Mouse (Mus musculus): ENCODE measurements around the gene Prkag2. TPM values are rescaled to one million over a fixed set of nuclear protein-coding genes. Genes with fewer than 3 reads are reported as not detected.
A peak's percentile ranks its signal among the peaks of the same experiment; 100 is the strongest.

Gene Prkag2
- polyA plus RNA-seq (2015; fragmentation: Nextera tagmentation; extraction: Ambion mirVana), result 53.0 and 54.1 TPM in 2 replicates

GRCm38 (mm10) chr5:25100516-25101125, at the start of gene Prkag2:
Prkag2 (minus strand) TSS chr5:25100642.
- WGBS, result under 1% methylated on average over 48 of the region's 50 CpGs
- ATAC-seq, result peak; percentile 80
- Histone ChIP-seq H3K4me1 (ENCODE audit: control insufficient read depth, insufficient read depth, low read length) (peaks cover 18% of the 10 kb centered on the region), H3K36me3 (ENCODE audit: control insufficient read depth, insufficient read depth, low read length) (no peaks in the 10 kb centered on the region), H3K27ac (ENCODE audit: low read length) (peak within 1 kb of the TSS; percentile 88), H3K9me3 (ENCODE audit: control insufficient read depth, low read length) (no peaks in the 10 kb centered on the region), H3K4me3 (ENCODE audit: low read length) (peak within 1 kb of the TSS; percentile 72), H3K4me2 (ENCODE audit: low read depth, low read length) (peak within 1 kb of the TSS; percentile 98), H3K27me3 (replicated peaks; ENCODE audit: control insufficient read depth, insufficient read depth, low read length) (peaks cover 3% of the 10 kb centered on the region; the same call in 1 of the 2 replicates), H3K9ac (ENCODE audit: low read depth, low read length) (peak within 1 kb of the TSS; percentile 83)

GRCm38 (mm10) chr5:25149331-25149965, 49.0 kb upstream of the Prkag2 start:
- ATAC-seq, result no peak

DNA sequence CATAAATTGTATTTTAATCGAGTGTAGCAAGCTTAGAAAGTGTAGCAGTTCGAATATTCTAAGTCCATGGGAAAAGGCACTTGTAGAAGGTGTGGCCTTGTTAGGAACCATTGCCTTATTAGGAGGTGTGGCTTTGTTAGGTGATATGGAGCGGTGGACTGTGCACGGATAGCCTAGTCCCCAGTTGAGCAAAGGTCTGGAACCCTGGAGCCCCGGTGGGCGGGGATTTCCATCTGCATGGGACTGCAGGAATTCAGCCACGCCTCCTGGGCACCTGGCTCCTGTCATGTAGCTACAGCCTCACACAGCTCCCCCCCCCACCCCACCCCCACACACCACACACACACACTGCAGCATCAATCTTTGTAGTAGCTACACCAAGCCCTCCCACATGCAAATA, 46.3 kb upstream of the Prkag2 start:
- no peak overlapping the region for H3K27ac ChIP-seq (ENCODE audit: low read length)
- no peak overlapping the region for H3K4me2 ChIP-seq (ENCODE audit: low read depth, low read length)
- no peak overlapping the region for H3K4me3 ChIP-seq (ENCODE audit: low read length)
- peak; percentile 87 for ATAC-seq
- H3K9me3 ChIP-seq (ENCODE audit: control insufficient read depth, low read length), result peaks cover 3% of the 10 kb centered on the region; the same call in 1 of the 2 replicates
- H3K27me3 ChIP-seq (replicated peaks; ENCODE audit: control insufficient read depth, insufficient read depth, low read length), result no peaks in the 10 kb centered on the region
- no peaks in the 10 kb centered on the region for H3K36me3 ChIP-seq (ENCODE audit: control insufficient read depth, insufficient read depth, low read length)
- H3K4me1 ChIP-seq (ENCODE audit: control insufficient read depth, insufficient read depth, low read length), result no peaks in the 10 kb centered on the region
- no peak overlapping the region for H3K9ac ChIP-seq (ENCODE audit: low read depth, low read length)
- WGBS, result 69% methylated on average over 7 of the region's 7 CpGs

More at GRCm38 (mm10) chr5:25149331-25149965, 49.0 kb upstream of the Prkag2 start:
- Histone ChIP-seq H3K4me1 (ENCODE audit: control insufficient read depth, insufficient read depth, low read length) (no peaks in the 10 kb centered on the region), H3K4me3 (ENCODE audit: low read length) (no peak overlapping the region), H3K27me3 (replicated peaks; ENCODE audit: control insufficient read depth, insufficient read depth, low read length) (no peaks in the 10 kb centered on the region), H3K36me3 (ENCODE audit: control insufficient read depth, insufficient read depth, low read length) (no peaks in the 10 kb centered on the region), H3K27ac (ENCODE audit: low read length) (no peak overlapping the region), H3K4me2 (ENCODE audit: low read depth, low read length) (no peak overlapping the region), H3K9me3 (ENCODE audit: control insufficient read depth, low read length) (peaks cover 3% of the 10 kb centered on the region; the same call in 1 of the 2 replicates), H3K9ac (ENCODE audit: low read depth, low read length) (no peak overlapping the region)
- WGBS, result 65% methylated on average over 2 of the region's 2 CpGs

DNA sequence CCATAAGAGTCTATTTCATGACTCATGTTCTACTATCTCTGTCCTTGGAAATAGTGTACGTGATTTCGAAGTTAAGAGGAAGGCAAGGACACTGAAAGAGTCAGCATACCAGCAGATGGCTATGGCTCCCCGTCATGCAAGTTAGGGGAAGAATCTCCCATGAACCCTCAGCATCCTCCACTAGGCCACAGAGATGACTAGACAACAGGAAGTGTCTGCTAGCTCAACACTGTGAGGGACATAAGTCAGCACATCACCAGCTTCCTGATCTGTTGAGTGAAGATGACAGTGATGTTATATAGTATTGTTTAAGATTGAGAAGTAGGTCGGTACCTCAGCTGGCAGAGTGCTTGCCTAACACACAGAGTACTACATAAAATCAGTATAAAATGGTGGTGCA, 27.4 kb upstream of the Prkag2 start:
- H3K36me3 ChIP-seq (ENCODE audit: control insufficient read depth, insufficient read depth, low read length), result no peaks in the 10 kb centered on the region
- no peaks in the 10 kb centered on the region for H3K27me3 ChIP-seq (replicated peaks; ENCODE audit: control insufficient read depth, insufficient read depth, low read length)
- no peaks in the 10 kb centered on the region for H3K4me1 ChIP-seq (ENCODE audit: control insufficient read depth, insufficient read depth, low read length)
- 87% methylated on average over 4 of the region's 4 CpGs for whole genome bisulfite sequencing
- no peaks in the 10 kb centered on the region for H3K9me3 ChIP-seq (ENCODE audit: control insufficient read depth, low read length)
- no peak overlapping the region for H3K27ac ChIP-seq (ENCODE audit: low read length)
- H3K4me2 ChIP-seq (ENCODE audit: low read depth, low read length), result no peak overlapping the region
- ATAC-seq, result no peak
- no peak overlapping the region for H3K4me3 ChIP-seq (ENCODE audit: low read length)
- H3K9ac ChIP-seq (ENCODE audit: low read depth, low read length), result no peak overlapping the region

- WGBS, result 77% methylated on average over 3 of the region's 3 CpGs
- Histone ChIP-seq H3K9me3 (ENCODE audit: control insufficient read depth, low read length) (no peaks in the 10 kb centered on the region), H3K4me2 (ENCODE audit: low read depth, low read length) (no peak overlapping the region), H3K4me1 (ENCODE audit: control insufficient read depth, insufficient read depth, low read length) (no peaks in the 10 kb centered on the region), H3K27me3 (replicated peaks; ENCODE audit: control insufficient read depth, insufficient read depth, low read length) (no peaks in the 10 kb centered on the region), H3K4me3 (ENCODE audit: low read length) (no peak overlapping the region), H3K9ac (ENCODE audit: low read depth, low read length) (no peak overlapping the region), H3K27ac (ENCODE audit: low read length) (no peak overlapping the region), H3K36me3 (ENCODE audit: control insufficient read depth, insufficient read depth, low read length) (no peaks in the 10 kb centered on the region)
- ATAC-seq, result no peak
These were observed 25.6 kb upstream of the Prkag2 start for GRCm38 (mm10) chr5:25125884-25126560.

DNA sequence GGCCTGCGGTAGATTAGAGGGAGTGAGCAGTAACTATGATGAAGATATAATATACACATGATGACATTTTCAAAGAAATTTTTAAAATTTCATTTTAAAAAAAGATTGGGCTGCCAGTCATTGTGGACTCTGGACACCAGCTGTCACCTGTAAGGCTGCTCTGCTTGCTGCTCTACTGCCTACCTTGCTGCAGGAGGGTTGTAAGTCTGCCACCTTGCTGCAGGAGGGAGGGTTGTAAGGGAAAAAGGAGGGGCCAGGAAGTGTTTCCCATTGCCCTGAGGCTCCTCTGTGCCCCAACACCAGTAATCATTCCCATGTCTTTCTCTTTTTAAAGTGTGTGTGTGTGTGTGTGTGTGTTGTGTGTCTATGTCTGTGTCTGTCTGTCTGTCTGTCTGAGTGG, 22.1 kb upstream of the Prkag2 start:
- peak; percentile 73 for ATAC-seq
- 91% methylated on average over 1 of the region's 1 CpGs for WGBS
- no peak overlapping the region for H3K9ac ChIP-seq (ENCODE audit: low read depth, low read length)
- no peak overlapping the region for H3K27ac ChIP-seq (ENCODE audit: low read length)
- H3K27me3 ChIP-seq (replicated peaks; ENCODE audit: control insufficient read depth, insufficient read depth, low read length), result no peaks in the 10 kb centered on the region
- no peaks in the 10 kb centered on the region for H3K36me3 ChIP-seq (ENCODE audit: control insufficient read depth, insufficient read depth, low read length)
- no peak overlapping the region for H3K4me3 ChIP-seq (ENCODE audit: low read length)
- no peaks in the 10 kb centered on the region for H3K4me1 ChIP-seq (ENCODE audit: control insufficient read depth, insufficient read depth, low read length)
- H3K9me3 ChIP-seq (ENCODE audit: control insufficient read depth, low read length), result no peaks in the 10 kb centered on the region
- H3K4me2 ChIP-seq (ENCODE audit: low read depth, low read length), result no peak overlapping the region

GRCm38 (mm10) chr5:25119148-25119547, 18.7 kb upstream of the Prkag2 start:
- WGBS, result 84% methylated on average over 5 of the region's 5 CpGs
- no peaks in the 10 kb centered on the region for H3K36me3 ChIP-seq (ENCODE audit: control insufficient read depth, insufficient read depth, low read length)
- ATAC-seq, result no peak
- no peak overlapping the region for H3K9ac ChIP-seq (ENCODE audit: low read depth, low read length)
- no peak overlapping the region for H3K4me3 ChIP-seq (ENCODE audit: low read length)
- H3K27me3 ChIP-seq (replicated peaks; ENCODE audit: control insufficient read depth, insufficient read depth, low read length), result no peaks in the 10 kb centered on the region
- H3K4me1 ChIP-seq (ENCODE audit: control insufficient read depth, insufficient read depth, low read length), result no peaks in the 10 kb centered on the region
- no peaks in the 10 kb centered on the region for H3K9me3 ChIP-seq (ENCODE audit: control insufficient read depth, low read length)
- H3K4me2 ChIP-seq (ENCODE audit: low read depth, low read length), result no peak overlapping the region
- no peak overlapping the region for H3K27ac ChIP-seq (ENCODE audit: low read length)

DNA sequence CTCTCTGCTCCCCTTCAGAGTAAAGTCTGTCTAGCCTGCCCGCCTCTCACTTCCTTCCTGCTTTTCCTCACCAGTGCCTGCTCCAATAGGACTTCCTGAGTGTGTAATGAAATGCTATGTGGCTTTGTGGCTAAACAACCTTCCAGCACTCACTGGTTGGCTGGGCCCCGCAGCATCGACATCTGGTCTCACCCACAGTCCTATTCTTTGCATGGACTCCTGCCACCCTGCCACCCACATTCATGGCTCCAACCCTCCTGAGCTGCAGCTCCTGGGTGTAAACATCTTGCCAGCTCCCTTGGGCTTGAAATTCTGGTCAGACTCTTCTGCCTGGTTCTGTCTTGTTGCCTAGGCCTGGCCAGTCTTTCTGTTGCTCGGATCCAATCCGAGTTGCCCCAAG, 15.6 kb upstream of the Prkag2 start:
- Histone ChIP-seq H3K9ac (ENCODE audit: low read depth, low read length) (no peak overlapping the region), H3K9me3 (ENCODE audit: control insufficient read depth, low read length) (no peaks in the 10 kb centered on the region), H3K27me3 (replicated peaks; ENCODE audit: control insufficient read depth, insufficient read depth, low read length) (no peaks in the 10 kb centered on the region), H3K4me1 (ENCODE audit: control insufficient read depth, insufficient read depth, low read length) (no peaks in the 10 kb centered on the region), H3K36me3 (ENCODE audit: control insufficient read depth, insufficient read depth, low read length) (no peaks in the 10 kb centered on the region), H3K4me3 (ENCODE audit: low read length) (no peak overlapping the region), H3K27ac (ENCODE audit: low read length) (no peak overlapping the region), H3K4me2 (ENCODE audit: low read depth, low read length) (no peak overlapping the region)
- WGBS, result 72% methylated on average over 5 of the region's 5 CpGs
- no peak for ATAC-seq

- ATAC-seq, result no peak
- no peaks in the 10 kb centered on the region for H3K36me3 ChIP-seq (ENCODE audit: control insufficient read depth, insufficient read depth, low read length)
- H3K4me2 ChIP-seq (ENCODE audit: low read depth, low read length), result no peak overlapping the region
- no peaks in the 10 kb centered on the region for H3K27me3 ChIP-seq (replicated peaks; ENCODE audit: control insufficient read depth, insufficient read depth, low read length)
- no peaks in the 10 kb centered on the region for H3K9me3 ChIP-seq (ENCODE audit: control insufficient read depth, low read length)
- no peak overlapping the region for H3K9ac ChIP-seq (ENCODE audit: low read depth, low read length)
- 73% methylated on average over 5 of the region's 5 CpGs for WGBS
- H3K27ac ChIP-seq (ENCODE audit: low read length), result no peak overlapping the region
- H3K4me1 ChIP-seq (ENCODE audit: control insufficient read depth, insufficient read depth, low read length), result no peaks in the 10 kb centered on the region
- no peak overlapping the region for H3K4me3 ChIP-seq (ENCODE audit: low read length)
These were observed 14.8 kb upstream of the Prkag2 start for GRCm38 (mm10) chr5:25115216-25115615.

Data from intestine, embryonic 16.5 days (tissue).